In genomic region chr16:31705213-31705612, GRCm38 (mm10) we compare ENCODE assay signal across 11 mouse cellular contexts. TPM values are rescaled to one million over a fixed set of nuclear protein-coding genes. Genes with fewer than 3 reads are reported as not detected.
DNase-seq lines count a peak whose midpoint lies in the region; ATAC-seq and TF ChIP-seq lines count a peak whose summit lies in the region.
"Had no signal": no experiment of that assay in that cellular context is flagged by ENCODE, and none has a peak within 500 bp of the region (broad histone marks: within the 10 kb centered on the region; RNA-seq: fewer than 3 reads in every experiment).

No protein-coding gene starts in this region.

- ATAC-seq in hindbrain, embryonic 11.5 days (ENCODE audit: low FRiP score): no peak
- no peak for ATAC-seq in hindbrain, embryonic 13.5 days (ENCODE audit: low FRiP score)
- ATAC-seq in Patski: no peak
- no peak for ATAC-seq in stomach, postnatal 0 days (ENCODE audit: low FRiP score, low TSS enrichment)
- ATAC-seq in forebrain, embryonic 13.5 days: no peak

- no peaks in the 10 kb centered on the region for H3K9me3 ChIP-seq in hindbrain, embryonic 11.5 days (ENCODE audit: control insufficient read depth, low read length)
- no peaks in the 10 kb centered on the region for H3K9me3 ChIP-seq in hindbrain, embryonic 13.5 days
- H3K9me3 ChIP-seq in stomach, postnatal 0 days (ENCODE audit: control insufficient read depth, low read length): no peaks in the 10 kb centered on the region
- no peaks in the 10 kb centered on the region for H3K9me3 ChIP-seq in forebrain, embryonic 13.5 days (replicated peaks)
- H3K9me3 ChIP-seq: embryonic facial prominence, embryonic 12.5 days; heart, embryonic 12.5 days had no signal

- CTCF ChIA-PET in Patski (lab: Charles Lee): interaction anchor here (0.8 to 1.4 kb wide), 6 partner anchors 9 to 247 kb away, joined by 3 to 8 read pairs (median 4); no protein-coding TSS in a partner anchor

- H3K9ac ChIP-seq in hindbrain, embryonic 11.5 days (ENCODE audit: low read depth, low read length): no peak overlapping the region
- H3K9ac ChIP-seq in hindbrain, embryonic 13.5 days: no peak overlapping the region
- no peak overlapping the region for H3K9ac ChIP-seq in stomach, postnatal 0 days (ENCODE audit: low read length)
- no peak overlapping the region for H3K9ac ChIP-seq in forebrain, embryonic 13.5 days
- H3K9ac ChIP-seq: embryonic facial prominence, embryonic 12.5 days; heart, embryonic 12.5 days had no signal

- no peak overlapping the region for H3K27ac ChIP-seq in hindbrain, embryonic 11.5 days (ENCODE audit: low read depth, low read length)
- no peak overlapping the region for H3K27ac ChIP-seq in hindbrain, embryonic 13.5 days
- H3K27ac ChIP-seq in stomach, postnatal 0 days (replicated peaks): no peak overlapping the region
- no peak overlapping the region for H3K27ac ChIP-seq in forebrain, embryonic 13.5 days

- H3K4me3 ChIP-seq in hindbrain, embryonic 11.5 days (ENCODE audit: low read depth, low read length): no peak overlapping the region
- H3K4me3 ChIP-seq in hindbrain, embryonic 13.5 days: no peak overlapping the region
- H3K4me3 ChIP-seq in lung, adult 2 months (replicated peaks; ENCODE audit: extremely low read depth, low read depth, low read length): no peak overlapping the region
- no peak overlapping the region for H3K4me3 ChIP-seq in stomach, postnatal 0 days (ENCODE audit: low read depth, low read length)
- H3K4me3 ChIP-seq in forebrain, embryonic 13.5 days: no peak overlapping the region
- H3K4me3 ChIP-seq: embryonic facial prominence, embryonic 12.5 days; heart, embryonic 12.5 days had no signal

- peak; percentile 22 for DNase-seq in hindbrain, embryonic 11.5 days (ENCODE audit: low spot score)
- peak; percentile 24 for DNase-seq in lung, postnatal 25 days (ENCODE audit: low spot score)
- DNase-seq in lung, adult 2 months: no peak
- no peak for DNase-seq in Patski (ENCODE audit: low read depth, low spot score)
- no peak for DNase-seq in stomach, postnatal 0 days (ENCODE audit: low spot score)
- DNase-seq: kidney, adult 8-10 months; right cerebral cortex, postnatal 25 days had no signal

- H3K4me2 ChIP-seq in hindbrain, embryonic 11.5 days (replicated peaks; ENCODE audit: low read depth, low read length): no peak overlapping the region
- H3K4me2 ChIP-seq in hindbrain, embryonic 13.5 days: no peak overlapping the region
- H3K4me2 ChIP-seq in stomach, postnatal 0 days (replicated peaks; ENCODE audit: low read depth): no peak overlapping the region
- H3K4me2 ChIP-seq in forebrain, embryonic 13.5 days: no peak overlapping the region
- H3K4me2 ChIP-seq: embryonic facial prominence, embryonic 12.5 days; heart, embryonic 12.5 days had no signal

- no peak for TF ChIP-seq CTCF in lung, adult 2 months (IDR thresholded peaks at IDR 0.05; ENCODE audit: insufficient read depth, low read length)
- TF ChIP-seq CTCF in Patski (IDR thresholded peaks at IDR 0.05): peak; percentile 40
- peak; percentile 72 for TF ChIP-seq CTCF in stomach, postnatal 0 days (IDR thresholded peaks at IDR 0.05; ENCODE audit: low read depth)

- TF ChIP-seq POLR2A in lung, adult 2 months (IDR thresholded peaks at IDR 0.05; ENCODE audit: borderline replicate concordance, extremely low read depth, low read depth, low read length): no peak

- no peaks in the 10 kb centered on the region for H3K4me1 ChIP-seq in hindbrain, embryonic 11.5 days (replicated peaks; ENCODE audit: control insufficient read depth, insufficient read depth, low read length)
- no peaks in the 10 kb centered on the region for H3K4me1 ChIP-seq in hindbrain, embryonic 13.5 days (replicated peaks)
- H3K4me1 ChIP-seq in lung, adult 2 months (ENCODE audit: control insufficient read depth, insufficient read depth, low read length): no peaks in the 10 kb centered on the region; the same call in 1 of the 2 replicates
- H3K4me1 ChIP-seq in stomach, postnatal 0 days (replicated peaks; ENCODE audit: control insufficient read depth, insufficient read depth): no peaks in the 10 kb centered on the region
- H3K4me1 ChIP-seq in forebrain, embryonic 13.5 days: peaks cover 3% of the 10 kb centered on the region; the same call in 1 of the 2 replicates

- WGBS in hindbrain, embryonic 11.5 days: 48% methylated on average over 2 of the region's 2 CpGs
- WGBS in hindbrain, embryonic 13.5 days: 39% methylated on average over 2 of the region's 2 CpGs
- WGBS in lung, adult 2 months: 7% methylated on average over 2 of the region's 2 CpGs
- whole genome bisulfite sequencing in stomach, postnatal 0 days: 13% methylated on average over 2 of the region's 2 CpGs
- 33% methylated on average over 2 of the region's 2 CpGs for WGBS in forebrain, embryonic 13.5 days

- in situ Hi-C loops in Patski (cut with MboI; ENCODE audit: low pct_unique_long_range_greater_than_20kb): no loop called here

- POLR2A ChIA-PET in Patski (lab: Charles Lee): interaction anchor here (0.6 kb wide), 1 partner anchor 282 kb away, joined by 5 read pairs; no protein-coding TSS in a partner anchor

- no peaks in the 10 kb centered on the region for H3K27me3 ChIP-seq in hindbrain, embryonic 11.5 days (ENCODE audit: control insufficient read depth, insufficient read depth, low read length)
- no peaks in the 10 kb centered on the region for H3K27me3 ChIP-seq in hindbrain, embryonic 13.5 days
- H3K27me3 ChIP-seq in Patski: no peaks in the 10 kb centered on the region
- H3K27me3 ChIP-seq in stomach, postnatal 0 days (ENCODE audit: control insufficient read depth, insufficient read depth, low read length): no peaks in the 10 kb centered on the region
- H3K27me3 ChIP-seq in forebrain, embryonic 13.5 days: no peaks in the 10 kb centered on the region
- H3K27me3 ChIP-seq: embryonic facial prominence, embryonic 12.5 days; heart, embryonic 12.5 days had no signal

- no peaks in the 10 kb centered on the region for H3K36me3 ChIP-seq in hindbrain, embryonic 11.5 days (ENCODE audit: control insufficient read depth, insufficient read depth, low read length)
- H3K36me3 ChIP-seq in hindbrain, embryonic 13.5 days: no peaks in the 10 kb centered on the region
- H3K36me3 ChIP-seq in stomach, postnatal 0 days (ENCODE audit: control insufficient read depth, insufficient read depth, low read length): no peaks in the 10 kb centered on the region
- H3K36me3 ChIP-seq in forebrain, embryonic 13.5 days (ENCODE audit: poor library complexity, severe bottlenecking): no peaks in the 10 kb centered on the region
- H3K36me3 ChIP-seq: embryonic facial prominence, embryonic 12.5 days; heart, embryonic 12.5 days had no signal

- TF ChIP-seq EP300 in stomach, postnatal 0 days (optimal IDR thresholded peaks at IDR 0.05): no peak

RNA-seq across cellular contexts. Expression of gene Dlg1, which starts 42.0 kb away (rescaled TPM):
- 20.6 and 26.4 TPM in 2 replicates for polyA plus RNA-seq in hindbrain, embryonic 11.5 days (2014; fragmentation: Nextera tagmentation; extraction: Ambion mirVana)
- 11.9 and 12.6 TPM in 2 replicates for polyA plus RNA-seq in hindbrain, embryonic 13.5 days (2015; fragmentation: Nextera tagmentation; extraction: Ambion mirVana)
- 14.0 and 22.0 TPM in 2 replicates for polyA plus RNA-seq in lung, adult 2 months (2012; rRNA removed)
- polyA plus RNA-seq in Patski (2021): 116 TPM
- polyA plus RNA-seq in stomach, postnatal 0 days (2015; fragmentation: Nextera tagmentation; extraction: Ambion mirVana): 11.8 and 12.1 TPM in 2 replicates
- polyA plus RNA-seq in forebrain, embryonic 13.5 days (2015; fragmentation: Nextera tagmentation; extraction: Ambion mirVana): 17.9 and 19.7 TPM in 2 replicates

Comparison
In these comparisons a context has a peak if more than half of its experiments do, and no peak if none do; other contexts are left out.
1. DNase-seq: peak in hindbrain, embryonic 11.5 days (single experiment) and lung, postnatal 25 days (single experiment); none in lung, adult 2 months (single experiment), Patski (single experiment) and stomach, postnatal 0 days (single experiment).